Mouse (Mus musculus) limb, embryonic 14.5 days (tissue): ENCODE data around the gene Klc4. TPM values are rescaled to one million over a fixed set of nuclear protein-coding genes. Genes with fewer than 3 reads are reported as not detected.

Experiments
- ATAC-seq: fragments of 200-750 bp; cut with Nextera tagmentation; 2 replicates; pipeline ENCODE4 v1.8.0; 2017; ENCODE audit warnings: low read depth, moderate number of reproducible peaks, moderate TSS enrichment; ENCODE audit not compliant: low FRiP score
- DNase-seq: peaks from one replicate; pipeline ENCODE4 v3.0.0-alpha.2; 2015; ENCODE audit warnings: low spot score
- H3K27ac ChIP-seq: fragments of 300-500 bp; sonication (generic); replicated peaks from 2 replicates; pipeline ENCODE4 v1.5.1; 2014; ENCODE audit warnings: low read depth, mild to moderate bottlenecking, low read length, moderate library complexity, mixed read lengths
- H3K27me3 ChIP-seq: fragments of 300-500 bp; sonication (generic); 2 replicates; pipeline ENCODE4 v1.6.1; 2014; ENCODE audit warnings: low read length, mixed read lengths; ENCODE audit not compliant: control insufficient read depth, insufficient read depth
- H3K36me3 ChIP-seq: fragments of 300-500 bp; sonication (generic); 2 replicates; pipeline ENCODE4 v1.6.1; 2014; ENCODE audit warnings: mild to moderate bottlenecking, low read length, moderate library complexity, mixed read lengths; ENCODE audit not compliant: control insufficient read depth, insufficient read depth
- H3K4me1 ChIP-seq: fragments of 300-500 bp; sonication (generic); 2 replicates; pipeline ENCODE4 v1.6.1; 2014; ENCODE audit warnings: antibody characterized with exemption, low read length, mixed read lengths; ENCODE audit not compliant: control insufficient read depth, insufficient read depth
- H3K4me2 ChIP-seq: fragments of 300-500 bp; sonication (generic); replicated peaks from 2 replicates; pipeline ENCODE4 v1.6.1; 2014; ENCODE audit warnings: low read depth, mild to moderate bottlenecking, low read length, moderate library complexity; ENCODE audit not compliant: severe bottlenecking
- H3K4me3 ChIP-seq: fragments of 300-500 bp; sonication (generic); replicated peaks from 2 replicates; pipeline ENCODE4 v1.5.1; 2014; ENCODE audit warnings: low read length
- H3K9ac ChIP-seq: fragments of 300-500 bp; sonication (generic); 2 replicates; pipeline ENCODE4 v1.6.1; 2014; ENCODE audit warnings: mild to moderate bottlenecking, low read depth, low read length, moderate library complexity; ENCODE audit not compliant: severe bottlenecking
- H3K9me3 ChIP-seq: fragments of 300-500 bp; sonication (generic); 2 replicates; pipeline ENCODE4 v1.6.1; 2016; ENCODE audit warnings: low read length; ENCODE audit not compliant: control insufficient read depth
- POLR2A ChIP-seq: fragments of 200-500 bp; IDR thresholded peaks from 2 replicates; pipeline ENCODE4 v1.8.0; 2012; ENCODE audit warnings: inconsistent platforms, mild to moderate bottlenecking, moderate library complexity, borderline replicate concordance; ENCODE audit not compliant: insufficient read depth, insufficient read length; ENCODE audit errors: extremely low read depth
- WGBS: fragments of 180-500 bp; shearing (Covaris S2); extraction: QIAGEN DNeasy Blood & Tissue Kit; methylation state at CpG from one replicate; pipeline ENCODE4 v1.1.7; 2014; 5-methylcytosine and 5-hydroxymethylcytosine counted together
- polyA plus RNA-seq, 2 experiments: library from polyadenylated mRNA; depleted of rRNA in 1 of 2; stranded (reverse) in 1 of 2; unstranded in 1 of 2; fragments of >200 nt; fragmentation: Nextera tagmentation in 1 of 2; extraction: Ambion mirVana in 1 of 2; gene quantifications; 2 replicates each; pipeline versions ENCODE4 v1.2.1 to v1.2.3; 2012 to 2014

Gene Klc4
- polyA plus RNA-seq, 2 experiments, result 19.3 to 20.4 TPM

DNA sequence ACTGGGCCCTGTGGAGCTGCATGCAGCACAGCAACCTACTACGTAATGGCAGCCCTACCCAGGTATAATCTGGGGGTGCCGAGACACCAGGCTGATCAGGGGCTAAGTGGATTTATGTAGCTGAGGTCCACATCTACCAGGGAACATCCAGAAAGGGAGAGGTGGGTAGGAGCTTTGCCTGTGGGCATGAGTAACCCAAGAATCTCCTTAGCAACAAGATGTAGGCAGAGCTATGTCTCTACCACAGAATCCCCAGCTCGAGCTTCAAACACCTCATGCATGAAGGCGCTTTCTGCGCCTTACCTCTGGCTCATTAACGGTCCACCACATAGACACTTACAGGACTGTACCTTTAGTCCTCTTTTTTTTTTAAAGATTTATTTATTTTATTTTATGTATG is 50.5 kb downstream of the Klc4 start:
- H3K27ac ChIP-seq, result peak overlapping the region; percentile 67
- 73% methylated on average over 6 of the region's 6 CpGs for WGBS
- no peaks in the 10 kb centered on the region for H3K9me3 ChIP-seq
- H3K4me1 ChIP-seq, result peaks cover 17% of the 10 kb centered on the region
- H3K4me3 ChIP-seq, result no peak overlapping the region
- H3K9ac ChIP-seq, result no peak overlapping the region
- no peak for DNase-seq
- no peak for ATAC-seq
- H3K27me3 ChIP-seq, result no peaks in the 10 kb centered on the region
- H3K4me2 ChIP-seq, result no peak overlapping the region
- TF ChIP-seq POLR2A, result no peak
- H3K36me3 ChIP-seq, result peaks cover 16% of the 10 kb centered on the region

DNA sequence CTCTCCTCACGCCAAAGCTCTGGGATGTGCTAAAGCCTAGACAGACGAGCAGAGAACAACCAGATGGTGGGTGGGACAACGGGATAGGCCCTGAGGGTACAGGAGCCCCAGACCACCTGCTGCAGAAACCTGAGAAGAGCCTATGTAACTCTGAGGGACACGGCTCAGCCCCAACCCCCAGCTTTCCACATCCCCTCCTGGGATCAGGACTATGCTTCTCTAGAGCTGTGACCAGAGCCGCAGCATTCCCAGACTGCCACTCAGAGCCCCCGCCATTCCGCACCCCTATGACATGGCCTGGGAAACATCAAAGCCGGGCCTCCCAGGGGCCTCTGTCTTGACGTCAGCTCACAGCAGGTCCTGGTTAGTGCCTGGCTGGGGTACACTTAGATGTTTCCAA is 51.2 kb downstream of the Klc4 start:
- ATAC-seq, result peak; percentile 85

DNA sequence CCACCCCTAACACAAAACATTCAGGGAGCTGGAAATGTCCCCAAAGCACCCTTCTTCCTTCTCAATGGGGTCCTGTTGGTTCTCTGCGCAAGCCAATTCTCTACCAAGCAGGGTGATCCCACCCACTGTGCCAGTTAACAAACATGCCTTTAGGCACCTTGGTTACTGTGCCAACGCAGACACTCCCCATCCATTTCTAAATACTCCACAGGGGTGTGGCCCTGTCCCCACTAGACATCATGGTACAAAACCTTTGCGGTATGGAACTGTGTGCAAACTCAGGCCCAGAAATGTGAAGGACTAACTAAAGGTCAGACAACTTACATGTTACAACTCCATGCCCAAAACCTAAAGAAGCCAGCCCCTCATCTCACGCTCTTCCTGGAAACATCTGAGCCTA is 52.7 kb downstream of the Klc4 start:
- WGBS, result 86% methylated on average over 4 of the region's 4 CpGs

More for the DNA sequence above, 51.2 kb downstream of the Klc4 start:
- Histone ChIP-seq H3K4me1 (peaks cover 17% of the 10 kb centered on the region), H3K4me3 (no peak overlapping the region), H3K36me3 (peaks cover 24% of the 10 kb centered on the region), H3K4me2 (no peak overlapping the region; the same call in 1 of the 2 replicates), H3K9me3 (no peaks in the 10 kb centered on the region), H3K27me3 (no peaks in the 10 kb centered on the region), H3K9ac (no peak overlapping the region), H3K27ac (peak overlapping the region; percentile 67)
- TF ChIP-seq POLR2A, result no peak
- DNase-seq, result peak; percentile 47
- 10% methylated on average over 9 of the region's 9 CpGs for WGBS

DNA sequence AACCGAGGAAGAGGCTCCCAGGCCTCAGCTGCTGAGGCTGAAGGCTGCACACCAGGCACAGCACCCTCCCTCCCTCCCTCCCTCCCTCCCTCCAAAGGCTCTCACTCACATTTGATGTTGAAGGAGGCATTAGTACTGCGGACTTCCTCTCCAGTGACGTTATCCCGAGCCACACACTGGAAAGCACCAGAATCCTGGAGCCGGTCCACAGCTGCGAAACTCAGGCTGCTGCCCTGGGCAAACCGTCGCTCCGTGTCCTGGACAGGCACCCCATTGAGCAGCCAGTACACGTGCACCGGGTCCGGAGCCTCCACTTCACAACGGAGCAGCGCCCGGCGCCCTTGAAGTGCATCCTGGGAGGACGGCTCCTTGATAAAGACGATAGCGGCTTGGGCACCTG is 54.4 kb downstream of the Klc4 start:
- no peak for DNase-seq
- TF ChIP-seq POLR2A, result no peak
- WGBS, result 87% methylated on average over 19 of the region's 19 CpGs
- Histone ChIP-seq H3K9me3 (no peaks in the 10 kb centered on the region), H3K27me3 (no peaks in the 10 kb centered on the region), H3K4me3 (no peak overlapping the region), H3K9ac (no peak overlapping the region), H3K36me3 (peaks cover 44% of the 10 kb centered on the region), H3K4me2 (no peak overlapping the region), H3K27ac (no peak overlapping the region), H3K4me1 (peaks cover 17% of the 10 kb centered on the region)
- no peak for ATAC-seq

More for the DNA sequence above, 52.7 kb downstream of the Klc4 start:
- Histone ChIP-seq H3K27ac (no peak overlapping the region), H3K4me2 (no peak overlapping the region), H3K4me3 (no peak overlapping the region), H3K4me1 (peaks cover 17% of the 10 kb centered on the region), H3K9me3 (no peaks in the 10 kb centered on the region), H3K27me3 (no peaks in the 10 kb centered on the region), H3K36me3 (peaks cover 38% of the 10 kb centered on the region), H3K9ac (no peak overlapping the region)
- TF ChIP-seq POLR2A, result no peak
- DNase-seq (no peak), ATAC-seq (no peak)

DNA sequence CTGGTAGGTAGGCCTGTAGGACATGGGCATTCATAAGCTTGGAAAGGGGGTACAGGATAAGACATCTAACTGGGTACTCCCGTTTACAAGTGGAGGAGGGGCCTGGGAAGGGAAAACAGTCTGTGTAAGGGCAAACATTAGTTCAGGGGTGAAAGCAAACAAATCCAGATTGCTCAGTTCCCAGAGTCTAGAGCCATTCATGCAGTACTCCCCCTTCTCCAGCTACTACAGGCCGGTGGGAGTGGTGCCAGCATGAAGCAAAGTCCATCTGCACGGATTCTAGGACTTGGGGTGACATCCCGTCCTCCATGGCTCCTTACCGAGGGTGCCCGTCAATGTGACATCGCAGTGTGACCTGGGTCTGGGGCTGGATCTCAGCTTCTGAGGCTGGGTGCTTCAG is 55.4 kb downstream of the Klc4 start:
- no peak overlapping the region for H3K27ac ChIP-seq
- no peak overlapping the region for H3K4me3 ChIP-seq
- DNase-seq (no peak), ATAC-seq (no peak)
- 95% methylated on average over 7 of the region's 7 CpGs for WGBS
- H3K9me3 ChIP-seq, result no peaks in the 10 kb centered on the region
- peaks cover 16% of the 10 kb centered on the region for H3K4me1 ChIP-seq
- H3K9ac ChIP-seq, result no peak overlapping the region
- H3K4me2 ChIP-seq, result no peak overlapping the region
- H3K27me3 ChIP-seq, result no peaks in the 10 kb centered on the region
- no peak for TF ChIP-seq POLR2A
- H3K36me3 ChIP-seq, result peaks cover 54% of the 10 kb centered on the region
